Mouse (Mus musculus) stomach, postnatal 0 days (tissue): Measurements from ENCODE around the gene Cdh4.

Experiments used
- CTCF ChIP-seq: IDR thresholded peaks from 2 replicates; pipeline ENCODE4 v1.5.1; 2016; ENCODE audit warnings: antibody characterized with exemption, low read depth, mild to moderate bottlenecking, moderate library complexity
- EP300 ChIP-seq: optimal IDR thresholded peaks from 2 replicates; pipeline ENCODE3; 2016; ENCODE audit warnings: antibody characterized with exemption

DNA sequence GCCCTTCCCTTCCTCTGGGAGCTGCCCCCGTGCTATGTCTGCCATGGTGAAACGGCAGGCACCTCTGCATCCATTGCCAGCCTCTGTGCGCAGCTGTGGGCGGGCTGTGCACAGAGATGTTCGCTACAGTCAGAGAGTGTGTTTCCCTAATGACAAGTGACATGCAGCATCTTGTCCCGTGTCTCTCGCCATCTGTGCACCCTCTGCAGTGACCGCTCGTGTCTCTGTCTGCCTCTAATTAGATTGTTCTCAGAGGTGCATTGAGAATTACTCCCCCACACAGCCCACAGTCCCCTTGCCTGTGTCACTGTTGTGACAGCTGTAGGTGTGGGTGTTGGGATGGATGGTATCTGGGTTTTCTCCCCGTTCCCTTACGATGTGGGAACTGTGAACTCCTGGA, 410.6 kb downstream of the Cdh4 start:
- TF ChIP-seq CTCF (no peak), EP300 (no peak)
